Mouse (Mus musculus) midbrain, postnatal 0 days (tissue): ENCODE data around the gene Pex7. TPM values are rescaled to one million over a fixed set of nuclear protein-coding genes. Genes with fewer than 3 reads are reported as not detected.
"Not testable (repeated sequence)": the region's sequence is repeated elsewhere in the genome, so short reads cannot be mapped to it uniquely, and the experiment has no call there.

Experiments
- ATAC-seq: fragments of 200-750 bp; cut with Nextera tagmentation; 2 replicates; pipeline ENCODE4 v1.8.0; 2017; ENCODE audit warnings: moderate number of reproducible peaks, mild to moderate bottlenecking, moderate TSS enrichment, moderate library complexity; ENCODE audit not compliant: low FRiP score
- DNase-seq: peaks from one replicate; pipeline ENCODE4 v3.0.0-alpha.2; 2015; ENCODE audit warnings: low spot score
- H3K27ac ChIP-seq: fragments of 300-500 bp; sonication (generic); 2 replicates; pipeline ENCODE4 v1.5.1; 2014; ENCODE audit warnings: low read depth, mild to moderate bottlenecking, low read length, mixed read lengths
- H3K27me3 ChIP-seq: fragments of 300-500 bp; sonication (generic); 2 replicates; pipeline ENCODE4 v1.6.1; 2014; ENCODE audit warnings: low read length, control low read depth, mixed read lengths; ENCODE audit not compliant: insufficient read depth
- H3K36me3 ChIP-seq: fragments of 300-500 bp; sonication (generic); 2 replicates; pipeline ENCODE4 v1.6.1; 2014; ENCODE audit warnings: low read length, control low read depth, mixed read lengths; ENCODE audit not compliant: insufficient read depth
- H3K4me1 ChIP-seq: fragments of 300-500 bp; sonication (generic); 2 replicates; pipeline ENCODE4 v1.6.1; 2014; ENCODE audit warnings: mild to moderate bottlenecking, control low read depth, antibody characterized with exemption, low read length, mixed read lengths; ENCODE audit not compliant: insufficient read depth
- H3K4me2 ChIP-seq: fragments of 300-500 bp; sonication (generic); 2 replicates; pipeline ENCODE4 v1.6.1; 2014; ENCODE audit warnings: low read depth, mild to moderate bottlenecking, low read length, mixed read lengths; ENCODE audit not compliant: poor library complexity, severe bottlenecking
- H3K4me3 ChIP-seq: fragments of 300-500 bp; sonication (generic); 2 replicates; pipeline ENCODE4 v1.5.1; 2014; ENCODE audit warnings: low read depth, mild to moderate bottlenecking, low read length, moderate library complexity
- H3K9ac ChIP-seq: fragments of 300-500 bp; sonication (generic); replicated peaks from 2 replicates; pipeline ENCODE4 v1.6.1; 2014; ENCODE audit warnings: mild to moderate bottlenecking, low read length, moderate library complexity, mixed read lengths; ENCODE audit not compliant: poor library complexity, severe bottlenecking
- H3K9me3 ChIP-seq: fragments of 300-500 bp; sonication (generic); 2 replicates; pipeline ENCODE4 v1.6.1; 2016; ENCODE audit warnings: low read length, control low read depth
- CTCF ChIP-seq: IDR thresholded peaks from 2 replicates; pipeline ENCODE4 v1.5.1; 2016; ENCODE audit warnings: antibody characterized with exemption, mild to moderate bottlenecking
- WGBS: fragments of 180-500 bp; shearing (Covaris S2); extraction: QIAGEN DNeasy Blood & Tissue Kit; methylation state at CpG from one replicate; pipeline ENCODE4 v1.1.7; 2014; 5-methylcytosine and 5-hydroxymethylcytosine counted together
- polyA plus RNA-seq: library from polyadenylated mRNA; unstranded; fragments of >200 nt; fragmentation: Nextera tagmentation; extraction: Ambion mirVana; gene quantifications from 2 replicates; pipeline ENCODE4 v1.2.1, GENCODE M21; 2015
- total RNA-seq: library from RNA; depleted of rRNA; stranded (reverse); fragments of >200 nt; gene quantifications from 2 replicates; pipeline ENCODE4 v1.2.3, GENCODE M21; 2014

Pex7 gene
- total and polyA plus RNA-seq, 2 experiments from 2014 or later, result 21.6 to 39.5 TPM

GRCm38 (mm10) chr10:19932986-19933385, 25.5 kb upstream of the Pex7 start:
- no peak for TF ChIP-seq CTCF
- peak overlapping the region; percentile 81 for H3K4me3 ChIP-seq
- H3K27me3 ChIP-seq, result no peaks in the 10 kb centered on the region
- DNase-seq, result no peak
- H3K9me3 ChIP-seq, result no peaks in the 10 kb centered on the region
- H3K36me3 ChIP-seq, result no peaks in the 10 kb centered on the region
- no peak overlapping the region for H3K9ac ChIP-seq
- H3K4me1 ChIP-seq, result no peaks in the 10 kb centered on the region
- peak overlapping the region; percentile 76 for H3K4me2 ChIP-seq
- WGBS, result 38% methylated on average over 3 of the region's 3 CpGs
- ATAC-seq, result no peak
- no peak overlapping the region for H3K27ac ChIP-seq

GRCm38 (mm10) chr10:19928205-19928604, 20.7 kb upstream of the Pex7 start:
- 89% methylated on average over 1 of the region's 1 CpGs for WGBS
- no peak for DNase-seq
- no peaks in the 10 kb centered on the region for H3K27me3 ChIP-seq
- ATAC-seq, result no peak
- no peaks in the 10 kb centered on the region for H3K9me3 ChIP-seq
- H3K36me3 ChIP-seq, result no peaks in the 10 kb centered on the region
- TF ChIP-seq CTCF, result no peak
- H3K4me3 ChIP-seq, result no peak overlapping the region
- no peaks in the 10 kb centered on the region for H3K4me1 ChIP-seq
- H3K27ac ChIP-seq, result no peak overlapping the region
- no peak overlapping the region for H3K9ac ChIP-seq
- no peak overlapping the region for H3K4me2 ChIP-seq

DNA sequence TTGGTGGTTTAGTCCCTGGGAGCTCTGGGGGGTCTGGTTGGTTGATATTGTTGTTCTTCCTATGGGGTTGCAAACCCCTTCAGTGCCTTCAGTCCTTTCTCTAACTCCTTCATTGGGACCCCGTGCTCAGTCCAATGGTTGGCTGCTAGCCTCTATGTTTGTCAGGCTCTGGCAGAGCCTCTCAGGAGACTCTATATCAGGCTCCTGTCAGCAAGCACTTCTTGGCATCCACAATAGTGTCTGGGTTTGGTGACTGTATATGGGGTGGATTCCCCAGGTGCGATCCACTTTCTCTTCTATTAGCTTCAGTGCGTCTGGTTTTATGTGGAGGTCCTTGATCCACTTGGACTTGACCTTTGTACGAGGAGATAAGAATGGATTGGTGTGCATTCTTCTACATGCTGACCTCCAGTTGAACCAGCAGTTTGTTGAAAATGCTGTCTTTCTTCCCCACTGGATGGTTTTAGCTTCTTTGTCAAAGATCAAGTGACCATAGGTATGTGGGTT, 19.0 kb upstream of the Pex7 start:
- not testable (repeated sequence) for H3K27me3 ChIP-seq, H3K9ac ChIP-seq, H3K4me2 ChIP-seq, H3K4me1 ChIP-seq, H3K27ac ChIP-seq, H3K4me3 ChIP-seq, DNase-seq, ATAC-seq, H3K36me3 ChIP-seq, H3K9me3 ChIP-seq
- 92% methylated on average over 4 of the region's 4 CpGs for WGBS

DNA sequence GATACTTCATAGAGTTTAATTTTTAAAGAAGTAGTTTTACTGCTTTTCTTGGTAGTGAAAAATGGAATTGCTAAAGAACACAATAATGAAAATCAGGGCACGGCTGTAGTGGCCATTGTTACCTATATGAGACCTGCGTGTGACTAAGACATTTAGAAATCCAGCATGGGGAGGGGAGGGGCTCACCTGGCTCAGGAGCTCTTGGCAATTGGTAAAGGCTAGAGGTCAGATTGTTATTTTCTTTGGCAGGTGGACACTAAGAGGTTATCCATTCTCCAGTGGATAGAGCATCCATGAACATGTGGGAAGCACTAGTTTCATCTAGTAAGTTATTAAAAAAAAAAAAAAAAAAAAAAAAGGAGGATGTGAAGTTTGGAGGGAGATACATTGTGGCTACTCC, 16.8 kb upstream of the Pex7 start:
- Histone ChIP-seq H3K9ac (no peak overlapping the region), H3K27ac (no peak overlapping the region), H3K27me3 (no peaks in the 10 kb centered on the region), H3K4me3 (no peak overlapping the region), H3K36me3 (no peaks in the 10 kb centered on the region), H3K9me3 (no peaks in the 10 kb centered on the region), H3K4me2 (no peak overlapping the region), H3K4me1 (no peaks in the 10 kb centered on the region)
- ATAC-seq (no peak), DNase-seq (no peak)
- WGBS, result 85% methylated on average over 2 of the region's 2 CpGs
- TF ChIP-seq CTCF, result no peak

GRCm38 (mm10) chr10:19922410-19922809, 14.9 kb upstream of the Pex7 start:
- Histone ChIP-seq H3K4me3 (no peak overlapping the region), H3K27ac (no peak overlapping the region), H3K4me2 (no peak overlapping the region), H3K36me3 (no peaks in the 10 kb centered on the region), H3K27me3 (no peaks in the 10 kb centered on the region), H3K9me3 (no peaks in the 10 kb centered on the region), H3K4me1 (no peaks in the 10 kb centered on the region), H3K9ac (no peak overlapping the region)
- WGBS, result 60% methylated on average over 4 of the region's 4 CpGs
- DNase-seq (peak; percentile 81), ATAC-seq (no peak)
- TF ChIP-seq CTCF, result no peak

DNA sequence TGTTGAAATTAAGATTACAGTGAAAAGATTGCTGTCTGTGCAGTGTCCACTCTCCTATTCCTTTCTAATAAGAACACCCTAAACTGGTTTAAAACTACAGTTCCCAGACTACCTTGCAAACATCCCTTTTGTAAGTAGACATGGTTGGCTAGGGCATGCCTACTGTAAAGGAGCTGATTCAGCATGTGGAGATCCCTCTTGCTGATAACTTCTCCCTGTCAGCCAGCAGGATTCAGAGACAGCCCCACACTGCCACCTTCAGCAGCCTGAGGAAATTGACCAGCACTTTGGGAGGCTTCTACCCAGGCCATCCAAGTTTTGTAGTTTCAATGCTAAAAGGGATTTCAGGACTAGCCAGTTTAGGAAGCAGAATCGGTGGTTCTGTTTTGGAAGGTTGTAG, 7.8 kb upstream of the Pex7 start:
- WGBS, result 60% methylated on average over 1 of the region's 1 CpGs
- Histone ChIP-seq H3K9ac (no peak overlapping the region), H3K9me3 (no peaks in the 10 kb centered on the region), H3K4me2 (no peak overlapping the region), H3K27ac (no peak overlapping the region), H3K36me3 (no peaks in the 10 kb centered on the region), H3K27me3 (no peaks in the 10 kb centered on the region), H3K4me1 (no peaks in the 10 kb centered on the region), H3K4me3 (no peak overlapping the region)
- ATAC-seq, result peak; percentile 69
- DNase-seq, result peak; percentile 84
- peak; percentile 77 for TF ChIP-seq CTCF
